Mouse (Mus musculus) erythroblast, embryonic 14.5 days (primary cell): ENCODE measurements around the gene Patj.

Experiments
- GATA1 ChIP-seq: IDR thresholded peaks from 2 replicates; pipeline ENCODE4 v1.6.1; 2012; ENCODE audit warnings: low read length, inconsistent platforms, mixed read lengths
- TAL1 ChIP-seq: IDR thresholded peaks from 3 replicates; pipeline ENCODE4 v1.6.1; 2012; ENCODE audit warnings: low read length, inconsistent platforms, mixed read lengths

DNA sequence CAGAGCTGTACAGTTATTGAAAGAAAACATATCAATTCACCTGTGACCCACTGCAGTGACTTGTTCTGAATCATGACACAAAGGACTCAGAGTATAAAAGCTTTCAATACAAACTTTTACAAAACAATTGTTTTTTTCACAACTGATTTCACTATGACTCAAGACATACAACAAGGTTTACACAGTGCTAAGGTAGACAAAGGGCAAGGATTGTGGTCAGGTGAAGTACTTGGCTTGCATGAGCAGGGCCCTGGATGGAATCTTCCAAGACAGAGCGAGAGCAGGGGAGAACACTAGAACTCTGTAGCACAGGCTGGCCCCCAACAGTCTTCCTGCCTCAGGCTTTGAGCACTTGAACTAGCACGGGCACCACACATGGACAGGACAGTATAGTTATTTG lies 18.6 kb upstream of the Patj start:
- TF ChIP-seq TAL1, result no peak
- no peak for TF ChIP-seq GATA1
